Mouse (Mus musculus): Measurements from ENCODE around the gene Itsn1.

Itsn1 gene

DNA sequence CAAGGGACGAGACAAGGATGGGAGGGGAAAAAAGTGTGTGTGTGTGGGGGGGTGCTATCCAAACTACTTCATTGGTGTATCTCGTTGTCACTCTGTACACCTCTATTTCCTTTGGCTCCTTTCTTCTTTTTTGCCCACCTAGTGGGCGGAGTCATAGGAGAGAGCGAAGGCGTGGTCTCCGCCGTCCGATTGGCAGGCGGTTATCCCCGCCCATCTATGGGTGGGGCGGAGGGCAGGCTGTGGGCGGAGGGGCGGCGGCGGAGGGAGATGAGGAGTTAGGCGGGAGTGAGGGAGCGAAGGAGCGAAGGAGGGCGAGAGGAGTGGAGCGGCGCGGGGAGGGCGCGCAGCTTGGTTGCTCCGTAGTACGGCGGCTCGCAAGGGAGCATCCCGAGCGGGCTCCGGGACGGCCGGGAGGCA is at the start of gene Itsn1:
TSS of gene Itsn1 (plus strand) at position 216 of the 417 bp plus-strand sequence.
- DNase-seq (ENCODE audit: low read depth, low spot score) = peak; percentile 99

DNA sequence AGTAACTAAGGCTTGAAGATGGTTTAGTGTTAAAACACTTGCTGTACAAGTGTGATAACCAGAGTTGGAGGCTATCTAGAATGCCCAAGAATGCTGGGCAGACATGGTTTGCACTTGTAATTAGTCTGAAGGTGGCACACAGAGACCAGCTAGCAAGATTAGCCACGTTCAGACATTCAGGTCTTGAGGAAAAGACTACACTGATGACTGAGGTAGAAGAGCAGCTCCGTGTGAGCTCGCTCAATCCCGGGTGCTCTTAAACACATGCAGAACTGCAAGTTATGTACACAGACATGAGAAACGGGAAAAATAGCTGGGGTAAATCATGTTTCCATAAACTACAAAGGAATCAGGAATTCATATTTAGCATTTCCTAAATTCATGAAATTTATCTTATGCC is 48.4 kb upstream of the Itsn1 start:
- DNase-seq (ENCODE audit: low read depth, low spot score) = no peak

DNA sequence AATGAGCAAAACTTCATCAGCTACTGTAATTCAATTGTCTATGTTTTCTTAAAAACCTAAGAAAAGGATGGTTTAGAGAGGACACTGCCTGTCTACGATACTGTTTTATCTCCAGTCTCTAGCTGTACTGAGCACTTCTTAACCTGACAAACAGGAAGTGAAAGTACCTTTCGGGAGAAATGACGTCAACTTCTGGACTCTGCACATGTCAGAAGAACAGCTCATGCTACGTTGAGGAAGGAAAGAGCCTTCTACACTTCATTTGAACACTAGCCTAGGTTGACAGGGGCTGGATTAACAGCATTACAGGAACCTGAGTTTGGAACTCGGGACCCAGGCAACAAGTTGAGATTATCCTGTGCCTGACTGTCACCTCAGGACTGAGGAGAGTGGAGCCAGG is 43.6 kb upstream of the Itsn1 start:
- DNase-seq (ENCODE audit: low read depth, low spot score) = no peak

DNA sequence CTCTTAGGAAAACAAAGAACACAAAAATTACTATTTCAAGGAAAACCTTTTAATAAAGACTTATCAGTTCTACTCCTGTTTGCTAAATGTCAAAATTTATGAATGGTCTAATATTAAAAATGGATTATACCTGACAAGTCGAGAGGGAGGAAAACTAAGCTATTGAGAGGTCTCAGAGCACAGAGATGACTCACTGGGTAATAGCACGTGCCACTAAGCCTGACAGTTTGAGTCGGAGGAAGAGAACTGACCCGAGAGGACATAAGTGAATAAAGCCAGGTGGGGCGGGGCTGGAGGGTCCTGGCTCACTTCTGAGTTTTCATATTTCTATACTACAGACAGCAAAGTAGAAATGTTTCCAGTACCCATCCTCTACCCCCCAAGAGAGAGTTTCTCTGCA is 42.7 kb upstream of the Itsn1 start:
- DNase-seq (ENCODE audit: low read depth, low spot score) = no peak

DNA sequence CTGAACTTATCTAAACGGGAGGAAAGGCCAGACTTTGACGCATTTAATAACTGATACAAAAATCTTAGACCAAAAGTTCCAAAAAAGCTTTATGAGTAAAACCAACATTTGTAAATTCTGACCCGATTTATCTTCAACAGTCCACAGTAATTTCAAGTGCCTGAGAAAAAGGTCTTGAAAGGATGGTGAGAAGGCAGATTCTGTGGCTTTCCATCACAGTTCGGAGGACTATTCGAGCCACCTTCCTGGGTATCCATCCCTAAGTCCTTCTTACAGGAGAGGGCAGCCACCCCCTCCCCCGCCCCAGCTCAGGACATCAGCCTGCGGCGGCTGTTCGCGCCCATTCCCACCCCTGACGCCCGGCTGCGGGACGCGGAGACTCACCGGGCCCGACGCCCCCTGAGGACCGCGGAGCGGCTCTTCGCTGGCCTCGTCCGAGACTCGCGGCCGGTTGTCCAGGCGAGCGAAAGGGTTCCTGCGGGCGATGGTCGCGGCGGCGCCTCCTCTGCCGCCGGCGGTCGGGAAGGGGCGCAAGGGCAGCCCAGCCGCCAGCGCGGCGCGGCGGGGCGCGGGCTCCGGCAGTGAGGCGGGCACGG is 41.0 kb upstream of the Itsn1 start:
- DNase-seq (ENCODE audit: low read depth, low spot score) = no peak

DNA sequence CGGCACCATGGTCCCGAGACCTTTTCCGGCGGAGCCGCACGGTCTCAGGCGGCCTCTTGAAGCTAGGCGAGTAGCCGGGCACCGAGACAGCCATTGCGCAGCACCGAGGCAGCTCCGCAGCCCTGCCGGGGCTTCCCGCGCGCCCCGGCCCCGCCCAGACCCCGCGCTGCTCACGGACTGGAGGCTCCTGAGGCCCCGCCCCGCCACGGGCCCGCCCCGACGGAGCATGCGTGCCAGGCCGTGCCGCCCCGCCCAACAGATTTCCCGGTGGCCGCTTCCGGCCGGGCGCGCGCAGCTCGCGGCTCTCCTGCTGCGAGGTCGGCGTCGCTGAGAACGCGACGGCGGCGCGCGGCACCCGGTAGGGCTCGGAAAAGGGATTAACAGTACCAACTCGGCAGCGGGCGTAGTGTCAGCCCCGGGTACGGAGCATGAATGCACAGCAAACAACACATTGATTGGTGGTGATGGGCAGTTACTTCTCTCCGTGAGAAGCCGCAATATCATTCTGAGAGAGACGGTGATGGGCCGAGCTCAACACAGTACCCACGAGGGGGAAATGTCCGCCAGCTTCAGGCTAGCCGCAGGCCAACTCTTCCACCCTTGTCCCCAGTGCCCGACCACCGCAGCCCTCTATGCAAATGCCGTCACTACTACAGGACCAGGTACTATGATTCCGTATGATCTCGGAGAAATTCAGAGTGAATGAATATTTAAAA is 40.3 kb upstream of the Itsn1 start, which contains the start of gene Donson:
TSS of gene Donson (minus strand) at position 152 of the 716 bp plus-strand sequence.
- peak; percentile 86 for DNase-seq (ENCODE audit: low read depth, low spot score)

DNA sequence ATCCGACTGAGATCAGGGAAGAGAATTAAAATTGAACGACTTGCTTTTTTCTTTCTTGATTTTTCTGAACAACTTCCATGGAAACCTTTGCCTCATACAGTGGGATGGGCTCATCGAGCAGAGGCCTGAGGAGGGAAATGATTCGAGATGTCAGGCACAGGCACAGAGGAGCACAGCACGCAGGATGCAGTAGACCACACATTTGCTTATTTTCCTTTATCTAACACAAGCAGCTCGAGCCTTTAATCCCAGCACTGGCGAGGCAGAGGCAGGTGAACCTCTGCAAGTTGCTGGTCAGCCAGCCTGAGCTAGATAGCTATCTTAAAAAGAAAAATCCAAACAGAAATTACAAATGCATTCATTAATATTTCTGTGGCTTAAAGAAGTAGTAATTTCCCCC is 39.3 kb upstream of the Itsn1 start:
- DNase-seq (ENCODE audit: low read depth, low spot score) = no peak

DNA sequence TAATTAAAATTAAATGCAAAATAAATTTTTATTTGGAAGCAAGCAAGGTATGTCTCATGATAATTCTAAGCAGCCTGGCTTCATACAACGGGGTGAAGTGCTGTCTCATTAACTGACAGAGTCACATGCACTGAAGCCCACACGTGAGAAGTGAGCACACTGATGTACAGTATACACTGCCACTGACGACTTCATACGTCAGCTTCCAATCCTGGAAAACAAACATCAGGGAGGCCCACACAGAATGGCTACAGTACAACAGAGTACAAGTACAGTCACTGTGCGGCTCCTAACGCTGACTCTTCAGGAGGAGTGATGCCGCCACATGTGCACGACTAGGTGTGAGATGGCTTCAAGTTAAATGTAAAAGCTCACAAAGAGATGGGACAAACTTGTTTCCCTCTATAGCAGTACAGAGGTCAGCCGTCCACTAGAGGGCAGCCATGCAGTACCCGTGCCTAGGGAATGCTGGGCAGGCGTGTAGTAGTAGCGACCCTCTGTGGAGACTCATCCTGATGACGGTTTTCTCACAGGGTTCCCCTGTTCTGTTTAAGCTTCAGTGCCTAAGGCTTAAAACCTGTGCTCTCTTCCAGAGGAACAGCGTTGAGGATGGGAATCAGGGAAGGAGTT is 34.5 kb upstream of the Itsn1 start:
- peak; percentile 39 for DNase-seq (ENCODE audit: low read depth, low spot score)

DNA sequence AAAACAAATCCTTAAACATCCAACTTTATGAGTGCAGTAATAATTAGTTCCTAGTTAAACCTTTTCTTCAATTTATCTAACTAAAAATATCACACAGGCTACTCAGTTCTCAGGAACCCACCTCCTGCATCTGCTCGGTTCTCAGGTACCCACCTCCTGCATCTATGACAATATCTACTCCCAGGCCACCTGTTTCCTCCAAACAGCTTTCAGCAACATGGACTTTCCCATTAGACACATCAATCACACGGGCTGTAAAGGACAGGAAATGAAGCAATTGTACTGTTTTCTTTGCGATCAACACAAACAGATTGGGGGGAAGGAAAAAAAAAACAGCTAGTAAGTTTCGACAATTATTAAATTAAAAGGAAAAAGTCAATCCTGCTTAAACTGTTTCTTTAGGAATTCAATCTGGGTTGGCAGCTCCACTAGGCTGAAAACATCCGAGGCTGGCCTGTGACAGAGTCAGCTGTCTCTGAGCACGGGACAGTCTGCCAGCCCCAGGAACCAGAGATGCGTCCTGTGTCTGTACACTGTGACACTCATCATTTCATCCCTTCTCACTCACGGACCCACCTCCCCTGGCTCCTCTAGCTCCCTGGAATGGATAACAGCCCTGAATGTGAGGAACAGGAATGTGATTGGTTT is 33.8 kb upstream of the Itsn1 start:
- DNase-seq (ENCODE audit: low read depth, low spot score) = no peak

DNA sequence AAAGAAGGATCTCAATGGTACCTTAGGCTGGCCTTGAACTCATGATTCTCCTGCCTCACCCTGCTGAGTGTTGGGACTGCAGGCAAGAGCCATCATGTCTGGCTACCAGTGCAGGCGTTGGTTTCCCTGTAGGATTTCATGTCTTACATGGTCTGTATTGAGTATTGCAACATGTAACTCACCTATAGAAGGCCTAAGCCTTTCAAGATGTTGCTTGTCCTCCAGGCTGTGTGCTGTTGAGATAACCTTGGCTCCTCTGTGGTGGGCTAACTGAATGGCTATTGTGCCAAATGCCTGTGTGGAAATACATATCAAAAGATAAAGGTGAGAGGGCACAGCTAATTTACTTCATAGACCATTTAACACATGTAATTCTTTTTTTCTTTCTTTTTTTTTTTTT is 30.1 kb upstream of the Itsn1 start:
- no peak for DNase-seq (ENCODE audit: low read depth, low spot score)

DNA sequence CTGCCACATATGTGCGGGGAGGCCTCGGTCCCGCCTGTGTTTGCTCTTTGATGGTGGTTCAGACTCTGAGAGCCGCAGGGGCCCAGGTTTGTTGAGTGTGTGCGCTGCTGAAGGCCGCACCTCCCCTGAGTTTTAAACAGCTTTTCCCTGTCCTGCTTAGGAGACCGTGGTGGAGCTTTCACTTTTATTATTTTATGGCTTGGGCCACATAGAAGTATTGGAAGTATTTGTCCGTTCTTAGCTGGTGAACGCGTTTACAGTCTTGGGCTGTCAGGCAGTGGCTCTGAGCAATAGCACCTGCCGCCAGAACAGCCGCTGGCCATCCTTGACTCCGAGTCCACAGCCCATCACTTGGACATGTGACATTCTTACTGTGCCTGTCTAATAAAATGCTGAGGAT is 27.2 kb upstream of the Itsn1 start:
- no peak for DNase-seq (ENCODE audit: low read depth, low spot score)

DNA sequence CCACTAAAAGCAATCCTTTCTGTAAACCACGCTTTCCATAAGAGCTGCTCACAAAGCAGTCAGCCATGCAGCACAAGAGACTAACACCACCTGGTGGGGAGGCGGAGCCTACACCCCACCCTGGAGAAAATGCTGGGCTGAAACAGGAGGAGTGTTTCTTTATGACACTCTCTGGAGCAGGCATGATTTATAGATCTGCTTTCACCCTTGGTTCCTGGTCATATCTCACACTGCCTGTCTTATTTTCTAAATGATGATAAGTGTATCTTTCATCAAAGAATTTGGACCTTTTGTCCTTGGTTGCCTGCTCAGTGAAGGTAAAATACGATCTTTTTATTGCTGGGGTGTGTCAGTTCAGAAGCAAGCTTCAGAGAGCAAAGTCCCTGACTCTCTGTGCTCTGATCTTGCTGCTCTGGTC is 26.3 kb upstream of the Itsn1 start:
- no peak for DNase-seq (ENCODE audit: low read depth, low spot score)

DNA sequence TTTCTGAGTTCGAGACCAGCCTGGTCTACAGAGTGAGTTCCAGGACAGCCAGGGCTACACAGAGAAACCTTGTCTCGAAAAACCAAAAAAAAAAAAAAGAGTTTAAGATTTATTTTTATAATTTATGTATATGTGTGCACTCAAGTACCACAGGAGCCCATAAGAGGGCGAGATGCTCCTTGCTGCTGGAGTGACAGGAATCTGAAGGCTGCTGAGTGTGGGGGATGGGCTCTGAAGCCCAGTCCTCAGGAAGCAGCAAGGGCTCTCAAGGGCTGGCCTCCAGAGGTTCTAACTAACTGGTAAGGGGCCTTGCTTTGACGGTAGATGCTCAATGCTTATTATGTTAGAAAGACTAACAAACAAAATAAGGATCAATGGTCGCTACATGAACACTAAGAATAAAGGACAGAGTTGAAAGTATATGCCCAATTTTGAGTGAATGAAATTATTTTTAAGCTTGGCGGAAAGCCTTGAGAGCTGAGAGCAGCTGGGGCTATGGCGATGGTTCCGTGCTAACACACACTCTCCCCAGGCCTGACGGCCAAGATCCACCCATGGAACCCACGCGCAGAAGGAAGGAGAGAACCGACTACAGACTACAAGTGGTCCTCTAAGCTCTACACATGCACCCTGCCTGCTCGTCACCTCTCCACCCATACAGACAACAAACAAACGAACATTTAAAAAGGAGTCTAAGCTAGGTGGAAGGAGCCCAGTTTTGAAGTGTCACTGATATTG is 24.3 kb upstream of the Itsn1 start:
- DNase-seq (ENCODE audit: low read depth, low spot score) = no peak

DNA sequence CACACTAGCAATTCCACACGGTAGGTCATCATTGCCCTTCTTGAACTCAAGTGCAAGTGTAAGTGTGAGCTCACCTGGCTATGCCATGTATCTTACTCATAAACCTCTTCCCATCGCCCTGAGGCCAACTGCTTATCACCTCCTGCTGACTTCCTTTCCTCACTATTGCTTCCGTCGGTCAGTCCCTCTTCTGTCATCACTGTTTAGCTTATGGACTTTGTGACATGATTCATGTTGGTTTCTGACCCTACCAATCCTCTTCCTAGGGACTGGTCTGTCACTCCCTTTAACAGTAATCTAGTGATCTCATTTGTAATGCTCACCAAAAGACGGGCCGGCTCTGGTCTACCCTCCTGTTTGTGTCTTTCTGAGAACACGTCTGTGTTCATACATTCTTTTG is 18.8 kb upstream of the Itsn1 start:
- DNase-seq (ENCODE audit: low read depth, low spot score) = no peak

DNA sequence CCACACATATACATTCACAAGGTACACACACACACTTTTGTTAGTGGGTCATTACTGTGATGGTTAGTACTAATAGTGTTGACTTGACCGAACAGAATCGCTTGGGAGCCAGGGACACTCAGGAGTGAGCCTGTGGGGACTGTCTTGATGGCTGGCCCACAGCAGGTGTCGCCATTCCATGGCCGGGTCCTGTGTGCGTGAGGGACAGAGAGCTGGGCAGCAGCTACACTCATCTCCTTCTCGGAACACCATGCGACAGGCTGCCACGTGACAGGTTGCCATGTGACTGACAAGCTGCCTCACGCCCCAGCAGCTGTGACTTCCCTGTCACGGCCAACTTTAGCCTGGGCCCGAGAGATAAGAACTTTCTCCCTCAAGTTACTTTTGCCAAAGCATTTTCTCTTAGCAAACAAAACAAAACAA is 12.1 kb upstream of the Itsn1 start:
- no peak for DNase-seq (ENCODE audit: low read depth, low spot score)

DNA sequence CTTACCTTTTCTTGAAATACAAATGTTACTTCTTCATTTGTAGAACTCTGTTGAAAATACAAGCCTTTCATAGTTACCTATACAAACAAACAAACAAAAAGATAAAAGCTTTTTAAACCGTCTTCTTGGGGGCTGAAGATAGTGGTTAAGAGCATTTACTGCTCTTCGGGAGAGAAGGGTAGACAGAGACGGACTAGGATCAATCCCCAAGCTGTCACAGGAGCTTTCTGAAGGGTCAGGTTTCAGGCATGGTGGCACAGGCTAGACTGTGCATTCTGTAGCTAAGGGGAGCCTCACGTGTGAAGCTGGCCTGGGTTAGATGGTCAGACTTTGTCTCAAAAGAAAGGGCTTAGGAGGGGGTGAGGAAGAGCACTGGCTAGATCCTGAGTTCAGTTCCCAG is 11.7 kb upstream of the Itsn1 start:
- no peak for DNase-seq (ENCODE audit: low read depth, low spot score)

DNA sequence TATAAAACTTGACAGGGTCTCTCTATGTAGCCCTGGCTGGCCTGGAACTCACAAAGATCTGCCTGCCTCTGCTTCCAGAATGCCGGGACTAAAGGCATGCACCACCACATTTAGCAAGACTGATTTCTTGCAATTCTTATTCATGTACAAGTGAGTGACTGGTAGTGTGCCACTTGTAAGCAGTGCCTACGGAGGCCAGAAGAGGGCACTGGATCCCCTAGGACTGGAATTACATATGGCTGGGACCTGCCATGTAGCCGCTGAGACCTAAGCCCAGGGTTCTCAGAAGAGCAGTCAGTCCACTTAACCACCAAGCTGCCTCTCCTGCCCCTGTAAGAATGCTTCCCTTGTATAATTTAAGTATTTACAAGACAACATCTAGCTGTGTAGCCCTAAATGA is 4.8 kb upstream of the Itsn1 start:
- DNase-seq (ENCODE audit: low read depth, low spot score) = no peak

DNA sequence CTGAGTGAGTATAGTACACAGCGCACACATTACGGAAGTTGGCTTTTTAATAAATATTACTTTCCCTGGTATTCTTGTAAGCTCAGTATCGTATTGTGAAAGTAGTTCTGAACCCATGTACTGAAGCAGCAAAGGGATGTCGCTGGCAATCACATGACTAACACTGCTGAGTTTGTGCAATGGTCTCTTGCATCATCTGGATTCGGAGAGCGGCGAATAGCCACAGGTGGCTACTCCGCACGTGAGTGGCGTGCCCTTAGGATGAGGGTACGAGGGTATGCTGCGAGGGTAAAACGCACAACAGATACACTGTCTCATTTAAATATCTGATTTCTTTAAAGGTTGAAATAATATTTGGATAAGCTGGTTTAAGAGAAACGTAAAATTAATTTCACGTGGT is 1.6 kb upstream of the Itsn1 start:
- DNase-seq (ENCODE audit: low read depth, low spot score) = no peak

DNA sequence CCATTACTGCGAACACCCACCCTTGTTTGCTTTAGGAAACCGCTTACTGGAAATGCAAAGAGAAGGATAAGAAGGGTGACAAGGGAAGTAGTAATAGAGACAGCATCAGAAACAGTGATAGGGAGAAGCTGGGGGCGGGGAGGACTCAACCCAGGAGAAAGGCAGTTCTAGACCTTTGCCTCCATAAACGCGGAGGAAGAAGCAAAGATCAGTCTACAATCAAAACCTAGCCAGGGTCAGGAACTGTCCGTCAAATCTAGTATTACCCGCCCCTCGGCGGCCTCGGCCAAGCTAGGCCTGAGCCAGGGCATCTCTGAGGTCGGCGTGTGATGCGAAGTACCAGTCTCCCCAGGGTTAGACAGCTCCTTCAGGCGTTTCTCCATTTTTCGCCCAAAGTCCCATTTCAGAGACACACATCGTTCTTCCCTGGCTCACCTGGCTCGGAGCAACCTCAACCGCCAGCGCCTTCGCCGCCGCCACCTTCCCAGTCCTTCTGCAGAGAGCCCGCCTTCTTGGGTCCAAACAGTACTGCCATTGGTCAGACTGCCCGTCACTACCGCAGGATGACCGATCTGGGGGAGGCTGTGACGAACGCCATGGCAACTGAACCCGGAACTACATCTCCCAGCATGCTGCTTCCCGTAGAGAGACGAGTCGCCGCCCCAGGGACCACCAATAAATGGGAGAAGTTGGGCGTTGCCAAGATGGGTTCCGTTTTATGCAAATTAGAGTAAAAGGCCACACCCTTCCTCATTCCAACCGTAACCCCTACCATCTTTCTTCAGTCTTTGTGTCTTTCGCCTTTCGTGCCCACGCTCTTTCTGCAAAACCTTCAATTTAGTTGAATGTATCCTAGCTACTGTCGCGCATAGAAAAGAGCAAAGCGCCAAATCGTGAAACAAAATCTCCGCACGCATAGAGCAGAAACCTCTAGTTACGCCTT is 687 bp upstream of the Itsn1 start, which contains the start of gene Cryzl1:
TSS of gene Cryzl1 (minus strand) at position 853 of the 943 bp plus-strand sequence.
- DNase-seq (ENCODE audit: low read depth, low spot score) = peak; percentile 99

DNA sequence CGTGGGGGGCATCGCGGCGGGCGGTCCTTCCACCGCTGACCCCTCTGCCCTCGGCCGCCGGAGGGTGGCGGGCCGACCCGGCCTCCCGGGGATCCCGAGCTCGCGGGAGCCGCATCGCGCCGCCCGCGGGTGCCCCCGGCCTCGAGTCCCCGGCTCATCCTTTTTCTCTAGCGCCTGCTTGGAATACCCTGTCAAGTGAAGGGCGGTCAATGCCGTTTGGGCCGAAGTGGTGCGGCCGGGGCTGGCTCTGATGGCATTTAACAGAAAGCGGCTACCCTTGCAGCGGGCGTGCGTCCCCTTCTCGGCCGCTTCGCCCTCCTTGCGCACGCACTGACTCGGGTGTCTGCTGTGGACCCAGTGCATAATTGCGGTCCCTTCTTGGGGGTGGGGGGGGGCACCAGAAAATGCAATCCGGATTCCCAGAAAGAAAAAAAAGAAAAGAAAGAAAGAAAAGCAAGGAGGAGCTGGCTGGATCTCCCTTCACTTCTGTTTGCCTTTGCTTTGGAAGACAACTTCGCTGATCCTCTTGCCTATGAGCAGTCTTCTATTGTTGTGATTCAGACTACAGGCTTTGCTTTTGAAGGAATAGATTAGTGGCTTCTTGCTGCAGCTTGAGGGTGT is 850 bp downstream of the Itsn1 start:
- no peak for DNase-seq (ENCODE audit: low read depth, low spot score)
